Mouse (Mus musculus) embryonic facial prominence, embryonic 11.5 days (tissue): Measurements from ENCODE around the gene Aff1. TPM values are rescaled to one million over a fixed set of nuclear protein-coding genes. Genes with fewer than 3 reads are reported as not detected.

ENCODE experiments used
- ATAC-seq: fragments of 200-750 bp; cut with Nextera tagmentation; replicated peaks from 2 replicates; pipeline ENCODE4 v1.8.0; 2017; ENCODE audit warnings: low read depth; ENCODE audit not compliant: insufficient number of reproducible peaks, low FRiP score, low TSS enrichment
- DNase-seq: peaks from one replicate; pipeline ENCODE4 v3.0.0-alpha.2; 2015; ENCODE audit warnings: low spot score
- H3K27ac ChIP-seq: fragments of 300-500 bp; sonication (generic); replicated peaks from 2 replicates; pipeline ENCODE4 v1.5.1; 2014; ENCODE audit warnings: mild to moderate bottlenecking, low read depth, low read length, control low read depth
- H3K27me3 ChIP-seq: fragments of 300-500 bp; sonication (generic); 2 replicates; pipeline ENCODE4 v1.6.1; 2014; ENCODE audit warnings: mild to moderate bottlenecking, low read length, moderate library complexity, mixed read lengths; ENCODE audit not compliant: control insufficient read depth, insufficient read depth
- H3K36me3 ChIP-seq: fragments of 300-500 bp; sonication (generic); replicated peaks from 2 replicates; pipeline ENCODE4 v1.6.1; 2014; ENCODE audit warnings: low read depth, mild to moderate bottlenecking, low read length, moderate library complexity, mixed read lengths; ENCODE audit not compliant: control insufficient read depth, insufficient read depth
- H3K4me1 ChIP-seq: fragments of 300-500 bp; sonication (generic); 2 replicates; pipeline ENCODE4 v1.6.1; 2014; ENCODE audit warnings: low read length, mixed read lengths; ENCODE audit not compliant: control insufficient read depth, insufficient read depth
- H3K4me2 ChIP-seq: fragments of 300-500 bp; sonication (generic); 2 replicates; pipeline ENCODE4 v1.6.1; 2014; ENCODE audit warnings: low read depth, mild to moderate bottlenecking, control low read depth, low read length, moderate library complexity
- H3K4me3 ChIP-seq: fragments of 300-500 bp; sonication (generic); 2 replicates; pipeline ENCODE4 v1.5.1; 2014; ENCODE audit warnings: low read depth, low read length, control low read depth
- H3K9ac ChIP-seq: fragments of 300-500 bp; sonication (generic); replicated peaks from 2 replicates; pipeline ENCODE4 v1.6.1; 2014; ENCODE audit warnings: mild to moderate bottlenecking, control low read depth, low read length
- H3K9me3 ChIP-seq: fragments of 300-500 bp; sonication (generic); replicated peaks from 2 replicates; pipeline ENCODE4 v1.6.1; 2016; ENCODE audit warnings: mild to moderate bottlenecking, low read length, inconsistent platforms, mixed read lengths; ENCODE audit not compliant: control insufficient read depth
- WGBS: fragments of 180-500 bp; shearing (Covaris S2); extraction: QIAGEN DNeasy Blood & Tissue Kit; methylation state at CpG from one replicate; pipeline ENCODE4 v1.1.7; 2014; 5-methylcytosine and 5-hydroxymethylcytosine counted together
- polyA plus RNA-seq: library from polyadenylated mRNA; unstranded; fragments of >200 nt; fragmentation: Nextera tagmentation; extraction: Ambion mirVana; gene quantifications from 2 replicates; pipeline ENCODE4 v1.2.1, GENCODE M21; 2014

The Aff1 gene
- polyA plus RNA-seq, 1 experiment from 2014 or later = 6.1 TPM

DNA sequence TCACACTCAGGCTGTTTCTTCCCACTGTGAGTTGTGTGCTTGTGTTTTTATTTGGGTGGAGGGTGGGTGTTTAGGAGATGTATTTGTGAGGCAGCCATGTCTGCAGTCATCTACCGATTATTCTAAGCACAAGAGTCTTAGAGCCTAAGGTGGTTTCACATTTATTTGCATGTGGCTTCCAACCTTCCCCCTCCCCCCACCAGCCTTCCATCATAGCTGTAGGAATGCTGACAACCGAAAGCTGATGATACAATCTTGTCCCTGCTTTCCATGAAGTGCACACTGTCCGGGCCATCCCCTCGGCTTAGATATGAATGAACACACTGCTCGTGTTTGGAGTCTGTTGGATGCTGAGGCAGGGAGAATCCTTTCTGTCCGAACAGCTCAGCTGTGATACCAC is 28.8 kb downstream of the Aff1 start:
- Histone ChIP-seq H3K4me2 (no peak overlapping the region), H3K36me3 (no peaks in the 10 kb centered on the region), H3K9me3 (no peaks in the 10 kb centered on the region), H3K4me3 (no peak overlapping the region), H3K9ac (no peak overlapping the region), H3K27me3 (no peaks in the 10 kb centered on the region), H3K4me1 (no peaks in the 10 kb centered on the region), H3K27ac (no peak overlapping the region)
- DNase-seq (no peak), ATAC-seq (no peak)
- WGBS = 74% methylated on average over 6 of the region's 6 CpGs

DNA sequence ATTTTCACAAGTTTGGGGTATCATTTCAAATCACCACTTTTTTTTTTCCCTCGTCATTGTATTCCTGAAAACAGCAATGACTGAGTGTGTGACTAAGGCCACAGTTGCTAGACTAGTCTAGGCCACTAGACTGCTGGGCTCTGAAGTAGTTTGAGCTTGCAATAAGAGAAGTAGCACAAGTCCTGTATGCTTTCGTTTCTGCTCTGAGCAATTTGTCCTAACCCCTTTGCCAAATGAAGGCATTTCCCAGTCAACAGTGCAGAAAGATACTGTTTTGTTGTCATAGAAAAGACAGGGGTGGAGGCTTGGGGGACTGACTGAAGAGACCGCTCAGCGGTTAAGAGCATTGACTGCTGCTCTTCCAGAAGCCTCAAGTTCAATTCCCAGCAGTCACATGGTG is 29.3 kb downstream of the Aff1 start:
- Histone ChIP-seq H3K4me1 (no peaks in the 10 kb centered on the region), H3K4me3 (no peak overlapping the region), H3K27ac (no peak overlapping the region), H3K27me3 (no peaks in the 10 kb centered on the region), H3K4me2 (no peak overlapping the region), H3K36me3 (no peaks in the 10 kb centered on the region), H3K9ac (no peak overlapping the region), H3K9me3 (no peaks in the 10 kb centered on the region)
- DNase-seq (no peak), ATAC-seq (no peak)
- WGBS = 83% methylated on average over 4 of the region's 4 CpGs

DNA sequence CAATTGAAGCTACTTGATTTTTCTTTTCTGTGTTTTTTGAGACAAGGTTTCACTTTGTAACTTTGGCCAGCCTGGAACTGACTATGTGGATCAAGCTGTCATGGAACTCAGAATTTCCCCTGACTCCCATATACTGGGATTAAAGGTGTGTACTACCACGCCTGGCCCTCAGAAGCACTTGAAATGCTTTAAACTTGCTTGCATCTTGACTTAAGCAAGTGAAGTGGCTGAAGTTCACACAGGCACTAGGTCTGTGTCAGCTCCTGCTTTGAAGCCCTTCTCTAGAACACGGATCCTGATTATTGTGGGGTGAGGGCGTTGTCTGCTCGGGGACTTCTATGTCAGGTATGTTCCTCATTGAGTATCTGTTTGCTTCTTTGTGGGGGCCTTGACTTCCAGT is 30.5 kb downstream of the Aff1 start:
- no peak for ATAC-seq
- WGBS = 77% methylated on average over 4 of the region's 4 CpGs
- no peak overlapping the region for H3K9ac ChIP-seq
- no peak overlapping the region for H3K27ac ChIP-seq
- H3K36me3 ChIP-seq = no peaks in the 10 kb centered on the region
- no peaks in the 10 kb centered on the region for H3K4me1 ChIP-seq
- no peak for DNase-seq
- H3K27me3 ChIP-seq = no peaks in the 10 kb centered on the region
- H3K9me3 ChIP-seq = no peaks in the 10 kb centered on the region
- H3K4me3 ChIP-seq = no peak overlapping the region
- H3K4me2 ChIP-seq = no peak overlapping the region

DNA sequence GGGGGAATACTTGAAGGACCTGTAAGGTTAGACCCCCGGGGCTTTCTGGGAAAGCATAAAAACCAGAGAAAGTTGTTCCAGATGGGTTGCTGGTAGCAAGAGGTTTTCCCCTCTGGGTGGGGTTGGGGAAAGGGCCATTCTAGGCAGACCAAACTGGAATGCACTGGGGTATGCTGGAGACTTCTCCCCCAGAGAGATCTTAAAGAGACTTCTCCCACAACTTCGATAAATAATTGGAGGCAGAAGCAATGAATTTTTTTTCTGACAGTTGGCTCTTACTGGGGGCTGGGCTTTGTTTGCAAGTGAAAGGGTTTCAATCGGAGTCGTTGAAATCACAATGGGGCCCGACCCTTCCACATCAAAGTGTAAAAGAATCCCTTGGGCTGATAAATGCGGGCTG is 32.2 kb downstream of the Aff1 start:
- H3K4me3 ChIP-seq = no peak overlapping the region
- DNase-seq (peak; percentile 57), ATAC-seq (no peak)
- no peaks in the 10 kb centered on the region for H3K4me1 ChIP-seq
- no peak overlapping the region; the same call in 1 of the 2 replicates for H3K4me2 ChIP-seq
- no peaks in the 10 kb centered on the region for H3K36me3 ChIP-seq
- H3K27me3 ChIP-seq = no peaks in the 10 kb centered on the region
- H3K27ac ChIP-seq = no peak overlapping the region
- H3K9me3 ChIP-seq = no peaks in the 10 kb centered on the region
- WGBS = 4% methylated on average over 6 of the region's 6 CpGs
- no peak overlapping the region for H3K9ac ChIP-seq

DNA sequence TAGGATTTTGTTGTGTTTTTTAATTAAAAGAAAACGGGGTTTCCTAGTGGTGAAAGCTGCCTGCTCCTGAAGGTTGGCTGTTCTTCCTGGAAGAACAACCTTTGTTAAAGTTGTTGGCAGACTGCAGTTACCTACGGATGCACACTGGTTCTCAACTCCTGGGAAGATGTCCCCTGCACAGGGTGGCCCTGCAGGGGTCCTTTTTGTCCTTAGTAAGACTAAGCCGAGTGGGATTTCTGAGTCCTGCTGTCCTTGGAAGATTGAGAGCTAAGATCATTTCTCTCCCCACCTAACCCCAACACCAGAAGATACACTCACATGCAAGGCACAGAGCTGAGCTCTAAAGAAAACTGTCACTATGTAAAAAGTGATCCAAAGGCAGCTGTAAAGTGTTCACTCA is 32.6 kb downstream of the Aff1 start:
- no peaks in the 10 kb centered on the region for H3K9me3 ChIP-seq
- no peaks in the 10 kb centered on the region for H3K36me3 ChIP-seq
- no peak overlapping the region for H3K27ac ChIP-seq
- ATAC-seq (no peak), DNase-seq (no peak)
- H3K4me3 ChIP-seq = no peak overlapping the region
- WGBS = 17% methylated on average over 3 of the region's 3 CpGs
- H3K27me3 ChIP-seq = no peaks in the 10 kb centered on the region
- no peaks in the 10 kb centered on the region for H3K4me1 ChIP-seq
- no peak overlapping the region for H3K4me2 ChIP-seq
- no peak overlapping the region for H3K9ac ChIP-seq

DNA sequence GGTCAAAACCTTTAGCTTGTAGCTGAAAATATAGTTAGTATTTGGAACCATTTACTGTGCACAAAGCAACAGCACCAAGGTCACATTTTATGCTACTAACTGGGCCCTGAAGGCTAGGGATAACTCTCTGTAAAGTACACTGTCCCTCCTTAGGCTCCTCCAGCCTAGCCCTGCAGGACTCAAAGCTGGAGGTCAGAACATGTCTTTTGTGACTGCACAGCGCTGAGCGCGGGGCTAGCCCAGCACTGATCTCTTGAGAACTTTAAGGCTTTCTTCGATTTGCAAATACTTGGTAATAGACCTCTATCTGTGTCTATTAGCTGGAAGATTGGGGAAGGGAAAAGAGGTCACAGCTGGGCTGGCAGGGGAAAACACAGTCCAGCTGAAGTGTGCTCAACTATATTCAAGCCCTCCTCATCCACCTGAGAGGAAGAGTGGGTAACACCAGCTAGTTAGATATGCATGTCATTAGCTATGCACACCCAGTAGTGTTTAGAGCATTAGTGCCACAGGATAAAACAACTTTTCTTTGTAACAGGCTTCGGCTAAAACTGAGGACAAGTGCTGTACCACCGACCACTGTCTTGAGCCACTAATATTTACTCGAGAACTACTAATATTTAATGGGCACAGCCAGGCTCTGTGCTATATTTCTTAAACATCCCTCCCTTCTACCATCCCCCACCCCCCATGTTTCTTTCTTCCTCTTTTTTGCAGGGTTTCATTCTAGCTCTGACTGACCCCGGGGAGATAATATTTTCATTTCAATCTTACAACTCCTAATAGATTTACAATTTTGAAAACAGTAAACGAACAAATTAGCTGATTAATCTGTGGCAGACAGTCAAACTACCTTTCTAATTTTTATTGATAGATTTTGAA is 33.3 kb downstream of the Aff1 start:
- Histone ChIP-seq H3K27me3 (no peaks in the 10 kb centered on the region), H3K9ac (no peak overlapping the region), H3K4me1 (no peaks in the 10 kb centered on the region), H3K9me3 (no peaks in the 10 kb centered on the region), H3K4me2 (no peak overlapping the region), H3K36me3 (no peaks in the 10 kb centered on the region), H3K4me3 (no peak overlapping the region), H3K27ac (no peak overlapping the region)
- 52% methylated on average over 9 of the region's 9 CpGs for WGBS
- DNase-seq (no peak), ATAC-seq (no peak)

DNA sequence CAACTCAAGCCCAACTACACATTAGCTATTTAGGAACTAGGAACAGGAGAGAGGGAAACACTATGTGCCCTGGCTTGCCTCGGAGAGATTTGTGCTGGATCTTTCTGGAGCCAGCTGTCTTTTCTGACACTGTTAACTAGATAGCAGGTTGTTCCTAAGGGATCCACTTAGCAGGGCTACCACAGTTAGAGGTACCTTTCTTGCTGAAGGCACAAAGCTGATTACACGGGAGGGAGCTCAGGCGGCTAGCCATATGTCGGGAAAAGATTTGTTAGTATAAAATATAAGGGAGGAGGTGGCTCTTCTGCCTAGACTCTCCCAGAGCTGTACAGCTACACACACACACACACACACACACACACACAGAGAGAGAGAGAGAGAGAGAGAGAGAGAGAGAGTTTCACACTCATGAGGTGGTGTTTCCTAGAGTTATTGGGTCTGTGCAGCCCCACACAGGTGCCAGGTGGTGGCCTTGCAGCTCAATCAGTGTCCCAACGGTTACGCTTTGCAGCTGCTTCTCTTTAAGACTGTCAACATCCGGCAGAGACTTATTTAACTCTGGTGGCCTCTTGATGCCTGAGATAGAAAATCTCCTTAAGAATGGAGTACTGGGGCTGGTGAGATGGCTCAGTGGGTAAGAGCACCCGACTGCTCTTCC is 34.2 kb downstream of the Aff1 start:
- Histone ChIP-seq H3K9ac (no peak overlapping the region), H3K9me3 (no peaks in the 10 kb centered on the region), H3K36me3 (no peaks in the 10 kb centered on the region), H3K4me2 (no peak overlapping the region), H3K4me3 (no peak overlapping the region), H3K4me1 (no peaks in the 10 kb centered on the region), H3K27me3 (no peaks in the 10 kb centered on the region), H3K27ac (no peak overlapping the region)
- DNase-seq (no peak), ATAC-seq (no peak)
- 47% methylated on average over 8 of the region's 8 CpGs for WGBS

DNA sequence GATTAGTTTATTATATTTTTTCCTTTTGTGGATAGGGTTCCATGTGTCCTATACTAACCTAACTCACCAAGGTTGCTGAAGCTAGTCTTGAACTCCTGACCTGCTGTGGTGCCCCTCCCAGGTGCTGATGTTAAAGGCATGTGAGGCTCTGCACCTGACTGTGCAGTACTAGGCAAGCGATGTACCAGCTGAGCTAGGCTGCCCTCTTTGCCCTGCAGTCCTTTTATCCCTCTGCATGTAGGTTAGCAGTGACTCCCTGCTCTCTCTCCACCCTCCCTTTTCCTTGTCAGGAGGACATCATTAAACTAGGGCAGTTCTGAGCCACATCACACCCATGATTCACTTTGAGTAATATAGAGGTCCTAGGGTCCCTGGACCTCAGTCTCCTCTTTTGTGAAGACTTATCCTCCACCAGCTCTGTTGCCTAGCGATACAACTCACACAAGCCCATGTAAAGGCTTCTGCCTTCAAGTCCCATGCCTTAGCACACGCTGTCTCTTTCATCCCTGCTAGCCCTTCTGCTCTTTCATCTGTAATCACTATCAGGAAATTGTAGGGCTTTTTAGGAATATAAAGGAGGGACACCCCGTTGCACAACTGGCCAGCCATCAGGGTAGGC is 35.7 kb downstream of the Aff1 start:
- H3K4me2 ChIP-seq = no peak overlapping the region

More for the DNA sequence above, 35.7 kb downstream of the Aff1 start:
- no peak overlapping the region for H3K27ac ChIP-seq
- no peaks in the 10 kb centered on the region for H3K27me3 ChIP-seq
- ATAC-seq (no peak), DNase-seq (no peak)
- no peak overlapping the region for H3K4me3 ChIP-seq
- no peaks in the 10 kb centered on the region for H3K36me3 ChIP-seq
- H3K9ac ChIP-seq = no peak overlapping the region
- H3K4me1 ChIP-seq = no peaks in the 10 kb centered on the region
- no peaks in the 10 kb centered on the region for H3K9me3 ChIP-seq
- 88% methylated on average over 4 of the region's 4 CpGs for WGBS
